Mouse (Mus musculus) lung, embryonic 14.5 days (tissue): ENCODE measurements around the gene Mmp24. TPM values are rescaled to one million over a fixed set of nuclear protein-coding genes. Genes with fewer than 3 reads are reported as not detected.

Experiments
- ATAC-seq: fragments of 200-750 bp; cut with Nextera tagmentation; 2 replicates; pipeline ENCODE4 v1.8.0; 2017; ENCODE audit warnings: mild to moderate bottlenecking, moderate TSS enrichment, moderate library complexity; ENCODE audit not compliant: insufficient read depth
- DNase-seq: peaks from one replicate; pipeline ENCODE4 v3.0.0-alpha.2; 2015
- H3K27ac ChIP-seq: fragments of 300-500 bp; sonication (generic); 2 replicates; pipeline ENCODE4 v1.5.1; 2014; ENCODE audit warnings: low read depth, mild to moderate bottlenecking, moderate library complexity
- H3K27me3 ChIP-seq: fragments of 300-500 bp; sonication (generic); 2 replicates; pipeline ENCODE4 v1.6.1; 2014; ENCODE audit warnings: low read length, control low read depth; ENCODE audit not compliant: insufficient read depth
- H3K36me3 ChIP-seq: fragments of 300-500 bp; sonication (generic); 2 replicates; pipeline ENCODE4 v1.6.1; 2014; ENCODE audit warnings: control low read depth; ENCODE audit not compliant: insufficient read depth
- H3K4me1 ChIP-seq: fragments of 300-500 bp; sonication (generic); 2 replicates; pipeline ENCODE4 v1.6.1; 2014; ENCODE audit warnings: antibody characterized with exemption, control low read depth; ENCODE audit not compliant: insufficient read depth
- H3K4me2 ChIP-seq: fragments of 300-500 bp; sonication (generic); 2 replicates; pipeline ENCODE4 v1.6.1; 2014; ENCODE audit warnings: mild to moderate bottlenecking
- H3K4me3 ChIP-seq: fragments of 300-500 bp; sonication (generic); 2 replicates; pipeline ENCODE4 v1.5.1; 2014; ENCODE audit warnings: low read depth, low read length
- H3K9ac ChIP-seq: fragments of 300-500 bp; sonication (generic); 2 replicates; pipeline ENCODE4 v1.6.1; 2014
- H3K9me3 ChIP-seq: fragments of 300-500 bp; sonication (generic); 2 replicates; pipeline ENCODE4 v1.6.1; 2016; ENCODE audit warnings: low read depth, low read length, control low read depth
- CTCF ChIP-seq: IDR thresholded peaks from 2 replicates; pipeline ENCODE4 v1.5.1; 2016; ENCODE audit warnings: antibody characterized with exemption, low read depth
- WGBS: fragments of 180-500 bp; shearing (Covaris S2); extraction: QIAGEN DNeasy Blood & Tissue Kit; methylation state at CpG from one replicate; pipeline ENCODE4 v1.1.7; 2014; 5-methylcytosine and 5-hydroxymethylcytosine counted together
- polyA plus RNA-seq: library from polyadenylated mRNA; unstranded; fragments of >200 nt; fragmentation: Nextera tagmentation; extraction: Ambion mirVana; gene quantifications from 2 replicates; pipeline ENCODE4 v1.2.1, GENCODE M21; 2014

Mmp24 gene
- polyA plus RNA-seq, 1 experiment from 2014 or later, result not detected

GRCm38 (mm10) chr2:155816179-155816578 is 41.0 kb downstream of the Mmp24 start:
- Histone ChIP-seq H3K9ac (no peak overlapping the region), H3K36me3 (peaks cover 19% of the 10 kb centered on the region), H3K4me3 (no peak overlapping the region), H3K27me3 (no peaks in the 10 kb centered on the region), H3K9me3 (no peaks in the 10 kb centered on the region), H3K27ac (no peak overlapping the region), H3K4me2 (no peak overlapping the region), H3K4me1 (no peaks in the 10 kb centered on the region)
- 93% methylated on average over 1 of the region's 1 CpGs for WGBS
- ATAC-seq, result no peak
- no peak for DNase-seq
- TF ChIP-seq CTCF, result no peak

GRCm38 (mm10) chr2:155817301-155818245 is 42.4 kb downstream of the Mmp24 start:
- H3K4me3 ChIP-seq, result no peak overlapping the region
- H3K4me1 ChIP-seq, result no peaks in the 10 kb centered on the region
- peak overlapping the region; percentile 81; the same call in 1 of the 2 replicates for H3K4me2 ChIP-seq
- TF ChIP-seq CTCF, result no peak
- no peak overlapping the region for H3K27ac ChIP-seq
- H3K27me3 ChIP-seq, result no peaks in the 10 kb centered on the region
- no peak overlapping the region for H3K9ac ChIP-seq
- peaks cover 31% of the 10 kb centered on the region for H3K36me3 ChIP-seq
- WGBS, result 76% methylated on average over 10 of the region's 10 CpGs
- DNase-seq (no peak), ATAC-seq (no peak)
- H3K9me3 ChIP-seq, result no peaks in the 10 kb centered on the region

GRCm38 (mm10) chr2:155818596-155819391 is 43.7 kb downstream of the Mmp24 start:
- Histone ChIP-seq H3K9me3 (no peaks in the 10 kb centered on the region), H3K27ac (peak overlapping the region; percentile 84), H3K27me3 (no peaks in the 10 kb centered on the region), H3K9ac (peak overlapping the region; percentile 83), H3K4me1 (no peaks in the 10 kb centered on the region), H3K4me3 (peak overlapping the region; percentile 80), H3K4me2 (peak overlapping the region; percentile 81), H3K36me3 (peaks cover 44% of the 10 kb centered on the region)
- peak; percentile 96 for ATAC-seq
- WGBS, result under 1% methylated on average over 37 of the region's 37 CpGs
- DNase-seq, result peak; percentile 98
- TF ChIP-seq CTCF, result no peak

- no peaks in the 10 kb centered on the region for H3K9me3 ChIP-seq
- H3K36me3 ChIP-seq, result peaks cover 45% of the 10 kb centered on the region
- peak within 1 kb of the TSS; percentile 81 for H3K4me2 ChIP-seq
- H3K9ac ChIP-seq, result peak within 1 kb of the TSS; percentile 83
- ATAC-seq, result no peak
- peak within 1 kb of the TSS; percentile 84 for H3K27ac ChIP-seq
- DNase-seq, result no peak
- TF ChIP-seq CTCF, result no peak
- peak within 1 kb of the TSS; percentile 80 for H3K4me3 ChIP-seq
- H3K4me1 ChIP-seq, result no peaks in the 10 kb centered on the region
- H3K27me3 ChIP-seq, result no peaks in the 10 kb centered on the region
Measured at GRCm38 (mm10) chr2:155819392-155819448, 44.1 kb downstream of the Mmp24 start, which contains the start of gene BC029722. Gene BC029722, minus strand, starts transcription at chr2:155819426.

GRCm38 (mm10) chr2:155819449-155820251 is 44.5 kb downstream of the Mmp24 start:
- Histone ChIP-seq H3K4me2 (peak overlapping the region; percentile 81), H3K27me3 (no peaks in the 10 kb centered on the region), H3K4me3 (peak overlapping the region; percentile 80), H3K9me3 (no peaks in the 10 kb centered on the region), H3K36me3 (peaks cover 45% of the 10 kb centered on the region), H3K4me1 (no peaks in the 10 kb centered on the region), H3K9ac (peak overlapping the region; percentile 83; the same call in 1 of the 2 replicates), H3K27ac (peak overlapping the region; percentile 60)
- ATAC-seq (no peak; the same call in 1 of the 2 replicates), DNase-seq (no peak)
- TF ChIP-seq CTCF, result no peak
- 55% methylated on average over 6 of the region's 6 CpGs for WGBS

GRCm38 (mm10) chr2:155820779-155821178 is 45.6 kb downstream of the Mmp24 start:
- ATAC-seq (no peak), DNase-seq (no peak)
- H3K27ac ChIP-seq, result no peak overlapping the region
- H3K4me2 ChIP-seq, result no peak overlapping the region
- no peak overlapping the region for H3K9ac ChIP-seq
- no peak overlapping the region for H3K4me3 ChIP-seq
- H3K9me3 ChIP-seq, result no peaks in the 10 kb centered on the region
- no peak for TF ChIP-seq CTCF
- H3K36me3 ChIP-seq, result peaks cover 45% of the 10 kb centered on the region
- H3K4me1 ChIP-seq, result no peaks in the 10 kb centered on the region
- no peaks in the 10 kb centered on the region for H3K27me3 ChIP-seq
- 89% methylated on average over 5 of the region's 5 CpGs for WGBS
